Mouse (Mus musculus) hindbrain, embryonic 10.5 days (tissue): ENCODE data around the gene Agbl4. TPM values are rescaled to one million over a fixed set of nuclear protein-coding genes. Genes with fewer than 3 reads are reported as not detected.

Experiments
- DNase-seq: peaks from one replicate; pipeline ENCODE4 v3.0.0-alpha.2; 2017; ENCODE audit warnings: low spot score
- H3K27ac ChIP-seq: fragments of 300-500 bp; sonication (generic); 2 replicates; pipeline ENCODE4 v1.5.1; 2016; ENCODE audit warnings: mild to moderate bottlenecking, moderate library complexity
- H3K27me3 ChIP-seq: fragments of 300-500 bp; sonication (generic); 2 replicates; pipeline ENCODE4 v1.6.1; 2016; ENCODE audit warnings: mild to moderate bottlenecking; ENCODE audit not compliant: poor library complexity, insufficient read depth, severe bottlenecking
- H3K36me3 ChIP-seq: fragments of 300-500 bp; sonication (generic); 2 replicates; pipeline ENCODE4 v1.6.1; 2016; ENCODE audit warnings: mild to moderate bottlenecking, moderate library complexity
- H3K4me1 ChIP-seq: fragments of 300-500 bp; sonication (generic); replicated peaks from 2 replicates; pipeline ENCODE4 v1.6.1; 2016; ENCODE audit warnings: mild to moderate bottlenecking
- H3K4me3 ChIP-seq: fragments of 300-500 bp; sonication (generic); 2 replicates; pipeline ENCODE4 v1.5.1; 2016; ENCODE audit warnings: mild to moderate bottlenecking, moderate library complexity
- H3K9me3 ChIP-seq: fragments of 300-500 bp; sonication (generic); 2 replicates; pipeline ENCODE4 v1.6.1; 2016; ENCODE audit warnings: mild to moderate bottlenecking, moderate library complexity
- WGBS: fragments of 180-500 bp; shearing (Covaris S2); methylation state at CpG from one replicate; pipeline ENCODE4 v1.1.7; 2016; 5-methylcytosine and 5-hydroxymethylcytosine counted together
- polyA plus RNA-seq: library from polyadenylated mRNA; unstranded; fragments of >200 nt; fragmentation: Nextera tagmentation; extraction: Ambion mirVana; gene quantifications from 2 replicates; pipeline ENCODE4 v1.2.1, GENCODE M21; 2016

Agbl4 gene
- polyA plus RNA-seq, 1 experiment from 2014 or later: 1.4 TPM

DNA sequence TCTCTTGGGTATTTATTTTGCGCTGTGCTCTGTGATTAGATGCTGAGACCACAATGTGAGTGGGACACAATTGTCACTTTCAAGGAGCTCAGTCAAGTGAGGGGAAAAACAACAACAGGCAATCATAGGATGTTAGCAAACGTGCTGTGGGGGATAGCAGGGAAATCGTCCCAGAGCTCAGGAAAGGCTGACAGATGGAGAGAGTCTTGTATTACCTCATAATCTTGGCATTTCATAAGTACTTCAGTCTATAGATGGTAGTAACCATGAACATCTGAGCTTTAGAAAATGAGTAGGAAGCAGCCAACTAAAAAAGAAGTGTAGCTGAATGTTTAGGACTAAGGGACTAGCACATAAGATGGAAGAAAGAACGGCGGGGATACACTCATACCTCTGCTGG is 910.2 kb downstream of the Agbl4 start:
- Histone ChIP-seq H3K36me3 (no peaks in the 10 kb centered on the region), H3K27ac (no peak overlapping the region), H3K4me1 (no peaks in the 10 kb centered on the region), H3K4me3 (no peak overlapping the region), H3K27me3 (no peaks in the 10 kb centered on the region), H3K9me3 (no peaks in the 10 kb centered on the region)
- DNase-seq: no peak
- 79% methylated on average over 5 of the region's 5 CpGs for WGBS

DNA sequence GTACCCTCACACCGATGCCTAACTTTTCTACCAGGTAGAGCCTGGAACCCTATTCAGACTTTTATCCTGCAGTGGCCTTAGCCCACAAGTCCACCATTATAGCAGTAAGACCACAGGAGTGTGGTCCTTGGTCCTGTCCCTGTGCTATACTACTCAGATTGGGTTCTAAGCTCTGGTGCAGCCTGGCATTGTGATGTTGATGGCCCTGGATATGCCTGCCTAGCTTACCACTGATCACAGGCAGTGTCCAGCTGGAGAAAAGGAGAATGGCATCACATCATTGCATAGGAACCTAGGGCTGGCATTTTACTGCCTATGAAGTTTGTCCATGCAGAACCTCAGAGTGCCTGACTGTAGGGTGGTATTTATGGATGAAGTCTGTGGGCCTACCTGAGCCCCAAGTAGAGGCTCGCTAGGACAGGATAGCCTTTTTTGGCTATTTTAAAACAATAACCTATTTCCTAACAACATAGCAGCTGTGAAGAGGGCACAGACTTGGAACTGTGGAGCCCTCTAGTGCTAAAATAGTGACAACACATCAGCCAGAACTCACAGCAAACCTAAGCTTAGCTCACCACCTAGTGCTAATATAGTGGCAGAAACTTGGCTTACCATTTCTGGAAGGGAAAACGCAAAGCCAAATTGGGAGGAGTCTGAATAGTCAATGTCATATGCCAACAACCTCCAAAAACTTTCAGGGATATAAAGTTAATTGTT is 911.3 kb downstream of the Agbl4 start:
- WGBS: 71% methylated on average over 3 of the region's 3 CpGs
- H3K9me3 ChIP-seq: no peaks in the 10 kb centered on the region
- H3K36me3 ChIP-seq: no peaks in the 10 kb centered on the region
- DNase-seq: no peak
- H3K27me3 ChIP-seq: no peaks in the 10 kb centered on the region
- no peak overlapping the region for H3K27ac ChIP-seq
- no peak overlapping the region for H3K4me3 ChIP-seq
- H3K4me1 ChIP-seq: no peaks in the 10 kb centered on the region

- no peak for DNase-seq
- H3K9me3 ChIP-seq: no peaks in the 10 kb centered on the region
- no peak overlapping the region for H3K4me3 ChIP-seq
- WGBS: 82% methylated on average over 11 of the region's 11 CpGs
- no peaks in the 10 kb centered on the region for H3K27me3 ChIP-seq
- no peaks in the 10 kb centered on the region for H3K36me3 ChIP-seq
- H3K27ac ChIP-seq: no peak overlapping the region
- H3K4me1 ChIP-seq: peaks cover 9% of the 10 kb centered on the region
Measured at GRCm38 (mm10) chr4:111327094-111327493, 929.6 kb downstream of the Agbl4 start.

- H3K27ac ChIP-seq: no peak overlapping the region
- no peak for DNase-seq
- 72% methylated on average over 11 of the region's 11 CpGs for WGBS
- H3K4me1 ChIP-seq: peaks cover 9% of the 10 kb centered on the region
- H3K27me3 ChIP-seq: no peaks in the 10 kb centered on the region
- no peaks in the 10 kb centered on the region for H3K36me3 ChIP-seq
- no peak overlapping the region for H3K4me3 ChIP-seq
- no peaks in the 10 kb centered on the region for H3K9me3 ChIP-seq
Measured at GRCm38 (mm10) chr4:111327760-111328373, 930.4 kb downstream of the Agbl4 start.

DNA sequence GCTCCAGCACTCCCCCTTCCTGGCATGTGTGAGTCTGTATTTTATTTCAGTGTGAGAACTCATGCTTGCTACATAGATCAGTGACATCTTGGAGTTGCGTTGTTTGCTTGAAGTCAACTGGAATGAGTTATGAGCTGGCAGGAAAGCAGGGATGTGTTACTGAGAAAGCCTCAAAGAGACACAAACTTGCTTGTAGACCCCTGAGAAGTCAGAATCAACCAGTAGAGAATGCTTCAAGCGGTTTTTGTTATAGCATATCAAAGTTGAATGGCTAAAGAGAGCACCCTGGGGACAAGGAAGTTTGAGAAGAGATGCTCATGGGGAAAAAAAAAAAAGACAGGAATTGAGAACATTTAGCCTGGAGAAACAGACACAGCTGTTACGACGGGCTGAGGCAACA is 932.0 kb downstream of the Agbl4 start:
- Histone ChIP-seq H3K36me3 (no peaks in the 10 kb centered on the region), H3K4me1 (peaks cover 9% of the 10 kb centered on the region), H3K27ac (no peak overlapping the region), H3K9me3 (no peaks in the 10 kb centered on the region), H3K4me3 (no peak overlapping the region), H3K27me3 (no peaks in the 10 kb centered on the region)
- WGBS: 77% methylated on average over 4 of the region's 4 CpGs
- no peak for DNase-seq

- H3K36me3 ChIP-seq: no peaks in the 10 kb centered on the region
- DNase-seq: no peak
- WGBS: 87% methylated on average over 4 of the region's 4 CpGs
- no peak overlapping the region for H3K27ac ChIP-seq
- H3K4me1 ChIP-seq: peaks cover 11% of the 10 kb centered on the region
- no peak overlapping the region for H3K4me3 ChIP-seq
- no peaks in the 10 kb centered on the region for H3K9me3 ChIP-seq
- H3K27me3 ChIP-seq: no peaks in the 10 kb centered on the region
Measured at GRCm38 (mm10) chr4:111332864-111333263, 935.4 kb downstream of the Agbl4 start.

DNA sequence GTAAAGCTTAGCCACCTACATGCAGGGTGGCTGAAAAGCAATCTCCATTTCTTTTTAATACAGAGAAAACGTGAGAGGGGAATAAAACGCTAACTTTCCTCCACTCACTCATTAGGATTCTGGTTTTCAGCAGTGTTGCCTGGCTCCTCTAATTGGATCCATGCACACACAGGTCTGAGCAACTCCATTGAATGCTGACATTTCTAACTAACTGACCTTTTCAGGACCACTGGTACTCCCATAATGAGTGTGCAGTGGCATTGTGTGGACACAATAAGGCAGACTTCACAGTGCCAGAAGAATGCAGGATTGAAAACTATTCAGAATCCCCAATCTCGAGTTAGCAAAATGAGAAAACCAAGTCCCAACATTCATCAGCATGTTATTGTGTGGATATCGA is 952.5 kb downstream of the Agbl4 start:
- H3K4me3 ChIP-seq: no peak overlapping the region

DNA sequence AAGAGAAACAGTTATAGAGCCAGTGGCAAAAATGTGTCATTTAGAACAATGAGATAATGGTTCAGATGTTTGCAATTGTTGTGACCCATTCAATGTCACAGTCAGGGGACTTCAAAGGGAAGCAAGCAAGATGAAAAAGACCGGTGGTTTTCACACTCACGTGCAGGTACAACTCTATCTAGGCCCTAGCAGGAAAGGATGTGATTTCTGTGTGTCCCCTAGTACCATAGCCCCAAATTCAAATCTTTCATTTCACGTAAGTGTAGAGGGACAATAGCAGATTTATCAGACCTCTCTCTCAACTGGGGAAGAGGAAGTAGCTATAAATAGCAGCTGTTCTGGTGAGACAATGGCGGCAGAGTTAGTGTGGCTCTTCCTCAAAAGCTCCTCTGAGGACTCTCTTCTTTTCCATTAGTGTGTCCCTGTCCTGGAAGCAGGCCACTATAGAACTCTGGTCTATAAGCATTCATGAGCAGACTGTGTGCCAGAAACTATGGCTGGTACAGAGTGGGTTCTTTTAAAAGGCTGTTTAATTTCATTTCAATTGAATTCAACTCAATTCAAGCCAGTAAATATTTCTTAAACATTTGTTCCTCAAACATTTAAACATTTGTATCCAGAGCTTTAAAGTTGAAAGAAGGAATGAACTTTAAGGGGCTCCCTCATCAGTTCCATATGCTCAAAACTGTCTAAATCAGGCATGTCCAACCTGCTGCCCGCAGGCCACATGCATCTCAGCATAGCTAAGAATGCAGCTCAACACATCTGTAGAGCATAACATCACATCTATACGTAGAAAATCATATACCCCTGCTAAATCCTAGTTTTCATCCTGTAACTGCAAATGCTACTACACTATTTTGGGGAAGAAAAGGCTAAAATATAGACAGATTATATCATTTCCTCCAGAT is 953.4 kb downstream of the Agbl4 start:
- Histone ChIP-seq H3K27me3 (no peaks in the 10 kb centered on the region), H3K9me3 (no peaks in the 10 kb centered on the region), H3K27ac (no peak overlapping the region), H3K4me3 (no peak overlapping the region), H3K36me3 (no peaks in the 10 kb centered on the region), H3K4me1 (peaks cover 19% of the 10 kb centered on the region)
- WGBS: 52% methylated on average over 6 of the region's 6 CpGs
- no peak for DNase-seq

More for the DNA sequence above, 952.5 kb downstream of the Agbl4 start:
- no peak for DNase-seq
- Histone ChIP-seq H3K27ac (no peak overlapping the region), H3K36me3 (no peaks in the 10 kb centered on the region), H3K9me3 (no peaks in the 10 kb centered on the region), H3K4me1 (peaks cover 19% of the 10 kb centered on the region), H3K27me3 (no peaks in the 10 kb centered on the region)
- WGBS: 26% methylated on average over 4 of the region's 4 CpGs

- DNase-seq: no peak
- Histone ChIP-seq H3K4me3 (no peak overlapping the region), H3K36me3 (no peaks in the 10 kb centered on the region), H3K4me1 (no peaks in the 10 kb centered on the region), H3K27me3 (no peaks in the 10 kb centered on the region), H3K27ac (no peak overlapping the region), H3K9me3 (no peaks in the 10 kb centered on the region)
- WGBS: 72% methylated on average over 4 of the region's 4 CpGs
Measured at GRCm38 (mm10) chr4:111356584-111357115, 959.2 kb downstream of the Agbl4 start.

DNA sequence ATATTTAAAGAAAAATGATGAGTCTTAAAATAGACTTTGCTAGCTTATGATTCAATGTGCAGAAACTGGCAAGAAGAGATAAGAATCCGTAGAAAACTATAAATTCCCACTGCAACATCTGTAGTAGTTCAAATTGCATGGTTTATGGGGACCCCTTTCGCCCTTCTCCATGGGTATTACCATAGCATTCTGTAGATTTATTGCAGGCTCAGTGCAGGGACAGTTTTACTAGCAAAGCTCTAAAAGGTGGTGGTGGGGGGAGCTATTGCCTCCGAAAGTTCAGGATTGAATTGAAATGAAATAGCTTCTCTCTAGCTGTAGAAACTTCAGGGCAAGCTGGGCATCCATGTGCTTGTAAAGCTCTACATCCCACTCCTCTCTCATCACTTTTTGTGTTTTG is 959.7 kb downstream of the Agbl4 start:
- H3K4me3 ChIP-seq: no peak overlapping the region
- 83% methylated on average over 3 of the region's 3 CpGs for WGBS

GRCm38 (mm10) chr4:111364199-111364598 is 966.7 kb downstream of the Agbl4 start:
- 86% methylated on average over 2 of the region's 2 CpGs for WGBS
- Histone ChIP-seq H3K27me3 (no peaks in the 10 kb centered on the region), H3K36me3 (no peaks in the 10 kb centered on the region), H3K4me3 (no peak overlapping the region), H3K4me1 (no peaks in the 10 kb centered on the region), H3K27ac (no peak overlapping the region), H3K9me3 (no peaks in the 10 kb centered on the region)
- DNase-seq: no peak

More for the DNA sequence above, 959.7 kb downstream of the Agbl4 start:
- H3K9me3 ChIP-seq: no peaks in the 10 kb centered on the region
- H3K36me3 ChIP-seq: no peaks in the 10 kb centered on the region
- H3K27me3 ChIP-seq: no peaks in the 10 kb centered on the region
- DNase-seq: no peak
- H3K27ac ChIP-seq: no peak overlapping the region
- no peaks in the 10 kb centered on the region for H3K4me1 ChIP-seq

GRCm38 (mm10) chr4:111367771-111368170 is 970.3 kb downstream of the Agbl4 start:
- H3K9me3 ChIP-seq: no peaks in the 10 kb centered on the region
- WGBS: 86% methylated on average over 2 of the region's 2 CpGs
- DNase-seq: no peak

DNA sequence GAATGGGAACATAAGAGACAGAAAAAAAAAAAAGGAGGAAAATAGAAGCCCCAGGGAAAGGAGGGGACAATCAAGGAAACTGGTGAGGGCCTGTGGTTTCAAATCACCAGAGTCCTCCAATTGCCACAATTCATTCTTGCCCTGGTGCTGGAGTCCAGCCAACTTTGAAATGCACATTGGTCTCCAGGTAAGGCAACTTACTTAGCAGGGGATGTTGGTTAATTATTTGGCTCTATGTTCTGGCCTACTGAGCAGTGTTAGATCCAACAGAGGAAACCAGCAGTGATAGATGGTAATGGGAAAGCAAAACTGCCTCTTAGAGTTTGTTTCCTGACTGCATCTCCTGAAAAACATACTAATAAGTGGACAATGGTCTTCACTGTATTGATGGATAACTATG is 979.7 kb downstream of the Agbl4 start:
- no peaks in the 10 kb centered on the region for H3K27me3 ChIP-seq
- H3K9me3 ChIP-seq: no peaks in the 10 kb centered on the region
- no peak for DNase-seq
- no peaks in the 10 kb centered on the region for H3K36me3 ChIP-seq
- no peak overlapping the region for H3K4me3 ChIP-seq
- no peaks in the 10 kb centered on the region for H3K4me1 ChIP-seq
- no peak overlapping the region for H3K27ac ChIP-seq

More at GRCm38 (mm10) chr4:111367771-111368170, 970.3 kb downstream of the Agbl4 start:
- Histone ChIP-seq H3K4me3 (no peak overlapping the region), H3K27me3 (no peaks in the 10 kb centered on the region), H3K4me1 (no peaks in the 10 kb centered on the region), H3K27ac (no peak overlapping the region), H3K36me3 (no peaks in the 10 kb centered on the region)
